In genomic region chr3:101966825-101967558, GRCm38 (mm10) we compare ENCODE assay signal across 15 mouse cellular contexts. TPM values are rescaled to one million over a fixed set of nuclear protein-coding genes. Genes with fewer than 3 reads are reported as not detected.
DNase-seq lines count a peak whose midpoint lies in the region; ATAC-seq and TF ChIP-seq lines count a peak whose summit lies in the region.
"Had no signal": no experiment of that assay in that cellular context is flagged by ENCODE, and none has a peak within 500 bp of the region (broad histone marks: within the 10 kb centered on the region; RNA-seq: fewer than 3 reads in every experiment).

No protein-coding gene starts in this region.

- H3K27me3 ChIP-seq in kidney, embryonic 16.5 days (ENCODE audit: insufficient read depth, low read length): no peaks in the 10 kb centered on the region
- no peaks in the 10 kb centered on the region for H3K27me3 ChIP-seq in embryonic facial prominence, embryonic 14.5 days (replicated peaks; ENCODE audit: control insufficient read depth, insufficient read depth, low read length)
- H3K27me3 ChIP-seq in hindbrain, embryonic 12.5 days: no peaks in the 10 kb centered on the region
- H3K27me3 ChIP-seq in midbrain, postnatal 0 days (ENCODE audit: insufficient read depth, low read length): no peaks in the 10 kb centered on the region
- H3K27me3 ChIP-seq: megakaryocyte, embryonic 14.5 days had no signal

- H3K9me3 ChIP-seq in kidney, embryonic 16.5 days (ENCODE audit: low read length): no peaks in the 10 kb centered on the region
- no peaks in the 10 kb centered on the region for H3K9me3 ChIP-seq in embryonic facial prominence, embryonic 14.5 days (ENCODE audit: control insufficient read depth, low read length)
- no peaks in the 10 kb centered on the region for H3K9me3 ChIP-seq in hindbrain, embryonic 12.5 days (replicated peaks)
- H3K9me3 ChIP-seq in midbrain, postnatal 0 days (ENCODE audit: low read length): no peaks in the 10 kb centered on the region
- H3K9me3 ChIP-seq: megakaryocyte, embryonic 14.5 days had no signal

- H3K27ac ChIP-seq in kidney, embryonic 16.5 days (ENCODE audit: low read length): no peak overlapping the region
- no peak overlapping the region for H3K27ac ChIP-seq in embryonic facial prominence, embryonic 14.5 days (replicated peaks; ENCODE audit: low read depth, low read length)
- H3K27ac ChIP-seq in hindbrain, embryonic 12.5 days: peak overlapping the region; percentile 91
- H3K27ac ChIP-seq in midbrain, postnatal 0 days (ENCODE audit: low read depth, low read length): peak overlapping the region; percentile 6; the same call in 1 of the 2 replicates

- no peaks in the 10 kb centered on the region for H3K4me1 ChIP-seq in kidney, embryonic 16.5 days (ENCODE audit: insufficient read depth, low read length)
- no peaks in the 10 kb centered on the region for H3K4me1 ChIP-seq in embryonic facial prominence, embryonic 14.5 days (ENCODE audit: control insufficient read depth, insufficient read depth, low read length)
- peaks cover 35% of the 10 kb centered on the region for H3K4me1 ChIP-seq in hindbrain, embryonic 12.5 days
- peaks cover 10% of the 10 kb centered on the region for H3K4me1 ChIP-seq in midbrain, postnatal 0 days (ENCODE audit: insufficient read depth, low read length)
- H3K4me1 ChIP-seq: megakaryocyte, embryonic 14.5 days had no signal

- no peaks in the 10 kb centered on the region for H3K36me3 ChIP-seq in kidney, embryonic 16.5 days (ENCODE audit: insufficient read depth, low read length)
- no peaks in the 10 kb centered on the region for H3K36me3 ChIP-seq in embryonic facial prominence, embryonic 14.5 days (ENCODE audit: control insufficient read depth, insufficient read depth, low read length)
- no peaks in the 10 kb centered on the region for H3K36me3 ChIP-seq in hindbrain, embryonic 12.5 days
- H3K36me3 ChIP-seq in midbrain, postnatal 0 days (ENCODE audit: insufficient read depth, low read length): no peaks in the 10 kb centered on the region

- DNase-seq in kidney, postnatal 14 days: no peak
- DNase-seq in embryonic facial prominence, embryonic 14.5 days (ENCODE audit: low spot score): peak; percentile 32
- DNase-seq in midbrain, postnatal 0 days (ENCODE audit: low spot score): peak; percentile 69
- DNase-seq in heart, postnatal 4 days: no peak
- DNase-seq in gastrocnemius, postnatal 25 days: no peak
- DNase-seq: heart, postnatal 36 days; liver had no signal

- WGBS in kidney, embryonic 16.5 days: 6% methylated on average over 3 of the region's 3 CpGs
- 31% methylated on average over 3 of the region's 3 CpGs for WGBS in embryonic facial prominence, embryonic 14.5 days
- 10% methylated on average over 3 of the region's 3 CpGs for WGBS in hindbrain, embryonic 12.5 days
- whole genome bisulfite sequencing in midbrain, postnatal 0 days: 13% methylated on average over 3 of the region's 3 CpGs

- TF ChIP-seq CTCF in midbrain, postnatal 0 days (IDR thresholded peaks at IDR 0.05): no peak

- no peak overlapping the region for H3K4me3 ChIP-seq in kidney, embryonic 16.5 days (ENCODE audit: low read length)
- H3K4me3 ChIP-seq in embryonic facial prominence, embryonic 14.5 days (ENCODE audit: low read depth, low read length): no peak overlapping the region
- H3K4me3 ChIP-seq in hindbrain, embryonic 12.5 days: no peak overlapping the region
- H3K4me3 ChIP-seq in midbrain, postnatal 0 days (ENCODE audit: low read depth, low read length): no peak overlapping the region
- H3K4me3 ChIP-seq: erythroblast, embryonic 14.5 days; megakaryocyte, embryonic 14.5 days had no signal

- H3K4me2 ChIP-seq in kidney, embryonic 16.5 days (replicated peaks; ENCODE audit: low read depth, low read length): no peak overlapping the region
- H3K4me2 ChIP-seq in embryonic facial prominence, embryonic 14.5 days (ENCODE audit: low read depth, low read length): no peak overlapping the region
- H3K4me2 ChIP-seq in hindbrain, embryonic 12.5 days (replicated peaks): peak overlapping the region; percentile 5; the same call in 1 of the 2 replicates
- H3K4me2 ChIP-seq in midbrain, postnatal 0 days (ENCODE audit: low read depth, low read length, poor library complexity, severe bottlenecking): no peak overlapping the region

- H3K9ac ChIP-seq in kidney, embryonic 16.5 days (replicated peaks; ENCODE audit: low read length): no peak overlapping the region
- no peak overlapping the region for H3K9ac ChIP-seq in embryonic facial prominence, embryonic 14.5 days (ENCODE audit: low read depth, low read length)
- no peak overlapping the region; the same call in 1 of the 2 replicates for H3K9ac ChIP-seq in hindbrain, embryonic 12.5 days
- no peak overlapping the region for H3K9ac ChIP-seq in midbrain, postnatal 0 days (replicated peaks; ENCODE audit: low read length, poor library complexity, severe bottlenecking)

- ATAC-seq in kidney, embryonic 16.5 days (ENCODE audit: low FRiP score, low TSS enrichment): peak; percentile 27; the same call in 1 of the 2 replicates
- peak; percentile 67; the same call in 1 of the 2 replicates for ATAC-seq in embryonic facial prominence, embryonic 14.5 days (ENCODE audit: low read depth)
- peak; percentile 89 for ATAC-seq in hindbrain, embryonic 12.5 days (ENCODE audit: low FRiP score)
- peak; percentile 50 for ATAC-seq in midbrain, postnatal 0 days (ENCODE audit: low FRiP score)
- no peak for ATAC-seq in megakaryocyte-erythroid progenitor cell, adult 5-6 weeks (replicated peaks; ENCODE audit: low FRiP score, low TSS enrichment, poor library complexity, severe bottlenecking)

RNA-seq across cellular contexts. Expression of gene Slc22a15, which starts 42.7 kb away (rescaled TPM):
- 3.0 and 3.3 TPM in 2 replicates for polyA plus RNA-seq in kidney, embryonic 16.5 days (2015; fragmentation: Nextera tagmentation; extraction: Ambion mirVana)
- 4.8 and 6.8 TPM in 2 replicates for polyA plus RNA-seq in embryonic facial prominence, embryonic 14.5 days (2014; fragmentation: Nextera tagmentation; extraction: Ambion mirVana)
- polyA plus RNA-seq in hindbrain, embryonic 12.5 days (2016; fragmentation: Nextera tagmentation; extraction: Ambion mirVana): 9.3 and 10.4 TPM in 2 replicates
- 13.2 and 13.5 TPM in 2 replicates for total RNA-seq in midbrain, postnatal 0 days (2014; rRNA removed)
- polyA plus RNA-seq in midbrain, postnatal 0 days (2015; fragmentation: Nextera tagmentation; extraction: Ambion mirVana): 5.6 and 6.2 TPM in 2 replicates
- total RNA-seq in heart, postnatal 4 days (2021): 1 to 10 TPM; 8.4 to 8.8 TPM
- total RNA-seq in gastrocnemius, postnatal 25 days (2021): under 1 TPM; 0.54 to 0.67 TPM
- 1.7 and 2.1 TPM in 2 replicates for total RNA-seq in megakaryocyte-erythroid progenitor cell, adult 5-6 weeks (2014; fragmentation: Nextera tagmentation)
- total RNA-seq in megakaryocyte-erythroid progenitor cell, adult 5-6 weeks (2017): 0.42 and 1.2 TPM in 2 replicates
- polyA plus RNA-seq: erythroblast, embryonic 14.5 days had no signal

RNA-seq across cellular contexts. Expression of gene Nhlh2, which starts 42.9 kb away (rescaled TPM):
- polyA plus RNA-seq in kidney, embryonic 16.5 days (2015; fragmentation: Nextera tagmentation; extraction: Ambion mirVana): 0.06 TPM in 1 of 2 replicates, not detected in the other
- 3.0 and 3.8 TPM in 2 replicates for polyA plus RNA-seq in embryonic facial prominence, embryonic 14.5 days (2014; fragmentation: Nextera tagmentation; extraction: Ambion mirVana)
- polyA plus RNA-seq in hindbrain, embryonic 12.5 days (2016; fragmentation: Nextera tagmentation; extraction: Ambion mirVana): 144 and 164 TPM in 2 replicates
- total RNA-seq in midbrain, postnatal 0 days (2014; rRNA removed): 18.8 and 21.2 TPM in 2 replicates
- 12.8 and 16.0 TPM in 2 replicates for polyA plus RNA-seq in midbrain, postnatal 0 days (2015; fragmentation: Nextera tagmentation; extraction: Ambion mirVana)
- not detected for total RNA-seq in heart, postnatal 4 days (2021)
- not detected for total RNA-seq in gastrocnemius, postnatal 25 days (2021)
- not detected in 2 replicates for total RNA-seq in megakaryocyte-erythroid progenitor cell, adult 5-6 weeks (2014; fragmentation: Nextera tagmentation)
- total RNA-seq in megakaryocyte-erythroid progenitor cell, adult 5-6 weeks (2017): not detected in 2 replicates
- total RNA-seq: ES-E14; heart, postnatal 36 days had no signal
- polyA plus RNA-seq: erythroblast, embryonic 14.5 days; gonadal fat pad, adult 2 months; urinary bladder, adult 2 months had no signal

Comparison
In these comparisons a context has a peak if more than half of its experiments do, and no peak if none do; other contexts are left out.
1. H3K27ac ChIP-seq: peak in hindbrain, embryonic 12.5 days (single experiment) and midbrain, postnatal 0 days (single experiment); none in kidney, embryonic 16.5 days (single experiment) and embryonic facial prominence, embryonic 14.5 days (single experiment).
2. DNase-seq: peak in embryonic facial prominence, embryonic 14.5 days (single experiment) and midbrain, postnatal 0 days (single experiment); none in kidney, postnatal 14 days (single experiment), heart, postnatal 4 days (single experiment) and gastrocnemius, postnatal 25 days (single experiment).
3. RNA of gene Nhlh2, which starts 42.9 kb away (total RNA-seq): 18.8 to 21.2 TPM in midbrain, postnatal 0 days; not detected in heart, postnatal 4 days, not detected in gastrocnemius, postnatal 25 days and not detected in megakaryocyte-erythroid progenitor cell, adult 5-6 weeks; every median in the first group is over 10 times any median in the second.